Mouse (Mus musculus): ENCODE results near the gene Fhl2.

DNA sequence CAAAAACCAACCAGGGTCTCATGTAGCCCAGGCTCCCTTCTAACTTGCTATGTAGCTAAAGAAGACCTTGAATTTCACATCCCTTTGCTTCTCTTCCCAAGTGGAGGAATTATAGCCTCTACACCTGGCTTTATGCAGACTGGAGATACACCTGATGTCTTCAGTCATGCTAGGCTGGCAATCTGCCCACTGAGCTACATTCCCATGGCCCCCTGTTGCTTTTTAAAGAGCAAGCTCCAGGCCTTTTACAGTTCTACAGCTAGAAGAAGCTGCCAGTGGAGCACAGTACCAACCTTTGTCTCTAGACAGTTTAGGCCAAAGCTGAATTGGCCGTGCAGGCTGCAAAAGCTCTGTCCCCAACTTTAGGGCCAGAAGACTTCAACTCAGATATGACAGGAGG, 106.4 kb downstream of the Fhl2 start:
- TF ChIP-seq CTCF (IDR thresholded peaks at IDR 0.05; ENCODE audit: control insufficient read depth, insufficient read depth, insufficient read length), result no peak
- TF ChIP-seq MYOD1 (IDR thresholded peaks at IDR 0.05; ENCODE audit: control insufficient read depth, insufficient read length, low read depth), result no peak

Data from C2C12 (cell line).